Mouse (Mus musculus) hindbrain, embryonic 11.5 days (tissue): ENCODE data around the gene Zbtb11. TPM values are rescaled to one million over a fixed set of nuclear protein-coding genes. Genes with fewer than 3 reads are reported as not detected.

Source experiments
- ATAC-seq: fragments of 200-750 bp; cut with Nextera tagmentation; 2 replicates; pipeline ENCODE4 v1.8.0; 2017; ENCODE audit warnings: mild to moderate bottlenecking, moderate TSS enrichment, moderate library complexity; ENCODE audit not compliant: low FRiP score
- DNase-seq: peaks from one replicate; pipeline ENCODE4 v3.0.0-alpha.2; 2015; ENCODE audit warnings: low spot score
- H3K27ac ChIP-seq: fragments of 300-500 bp; sonication (generic); 2 replicates; pipeline ENCODE4 v1.5.1; 2014; ENCODE audit warnings: mild to moderate bottlenecking, low read depth, low read length
- H3K27me3 ChIP-seq: fragments of 300-500 bp; sonication (generic); 2 replicates; pipeline ENCODE4 v1.6.1; 2014; ENCODE audit warnings: mild to moderate bottlenecking, low read length, moderate library complexity, mixed read lengths; ENCODE audit not compliant: control insufficient read depth, insufficient read depth
- H3K36me3 ChIP-seq: fragments of 300-500 bp; sonication (generic); 2 replicates; pipeline ENCODE4 v1.6.1; 2014; ENCODE audit warnings: mild to moderate bottlenecking, low read length, moderate library complexity, mixed read lengths; ENCODE audit not compliant: control insufficient read depth, insufficient read depth
- H3K4me1 ChIP-seq: fragments of 300-500 bp; sonication (generic); replicated peaks from 2 replicates; pipeline ENCODE4 v1.6.1; 2014; ENCODE audit warnings: low read length, mixed read lengths; ENCODE audit not compliant: control insufficient read depth, insufficient read depth
- H3K4me2 ChIP-seq: fragments of 300-500 bp; sonication (generic); replicated peaks from 2 replicates; pipeline ENCODE4 v1.6.1; 2014; ENCODE audit warnings: mild to moderate bottlenecking, low read depth, low read length
- H3K4me3 ChIP-seq: fragments of 300-500 bp; sonication (generic); 2 replicates; pipeline ENCODE4 v1.5.1; 2014; ENCODE audit warnings: low read depth, low read length
- H3K9ac ChIP-seq: fragments of 300-500 bp; sonication (generic); 2 replicates; pipeline ENCODE4 v1.6.1; 2014; ENCODE audit warnings: low read depth, low read length
- H3K9me3 ChIP-seq: fragments of 300-500 bp; sonication (generic); 2 replicates; pipeline ENCODE4 v1.6.1; 2016; ENCODE audit warnings: low read length; ENCODE audit not compliant: control insufficient read depth
- WGBS: fragments of 180-500 bp; shearing (Covaris S2); extraction: QIAGEN DNeasy Blood & Tissue Kit; methylation state at CpG from one replicate; pipeline ENCODE4 v1.1.7; 2014; 5-methylcytosine and 5-hydroxymethylcytosine counted together
- polyA plus RNA-seq: library from polyadenylated mRNA; unstranded; fragments of >200 nt; fragmentation: Nextera tagmentation; extraction: Ambion mirVana; gene quantifications from 2 replicates; pipeline ENCODE4 v1.2.1, GENCODE M21; 2014

The Zbtb11 gene
- polyA plus RNA-seq, 1 experiment from 2014 or later, result 20.9 TPM

- H3K4me1 ChIP-seq, result peaks cover 4% of the 10 kb centered on the region; the same call in 1 of the 2 replicates
- no peaks in the 10 kb centered on the region for H3K27me3 ChIP-seq
- H3K4me3 ChIP-seq, result no peak overlapping the region
- DNase-seq (peak; percentile 33), ATAC-seq (no peak)
- no peak overlapping the region for H3K27ac ChIP-seq
- H3K4me2 ChIP-seq, result no peak overlapping the region
- 67% methylated on average over 4 of the region's 4 CpGs for WGBS
- 0 out of 2 replicates have a peak, but pooled peaks cover under 1% of the 10 kb centered on the region for H3K36me3 ChIP-seq
- no peaks in the 10 kb centered on the region for H3K9me3 ChIP-seq
- H3K9ac ChIP-seq, result no peak overlapping the region
Measured at GRCm38 (mm10) chr16:55964126-55964949, 9.3 kb upstream of the Zbtb11 start.

GRCm38 (mm10) chr16:55966212-55966871 lies 7.3 kb upstream of the Zbtb11 start, which contains the start of gene Rpl24:
TSS of gene Rpl24 (plus strand) at chr16:55966275.
- Histone ChIP-seq H3K27me3 (no peaks in the 10 kb centered on the region), H3K36me3 (peaks cover 8% of the 10 kb centered on the region), H3K4me3 (peak within 1 kb of the TSS; percentile 89), H3K9ac (peak within 1 kb of the TSS; percentile 85), H3K4me2 (peak within 1 kb of the TSS; percentile 65), H3K4me1 (peaks cover 4% of the 10 kb centered on the region; the same call in 1 of the 2 replicates), H3K27ac (peak within 1 kb of the TSS; percentile 80), H3K9me3 (no peaks in the 10 kb centered on the region)
- 0% methylated on average over 42 of the region's 42 CpGs for WGBS
- DNase-seq (peak; percentile 97), ATAC-seq (peak; percentile 95)

GRCm38 (mm10) chr16:55967221-55967620 lies 6.5 kb upstream of the Zbtb11 start:
- H3K9ac ChIP-seq, result peak overlapping the region; percentile 85
- peak overlapping the region; percentile 65 for H3K4me2 ChIP-seq
- peaks cover 4% of the 10 kb centered on the region; the same call in 1 of the 2 replicates for H3K4me1 ChIP-seq
- no peak overlapping the region for H3K27ac ChIP-seq
- no peaks in the 10 kb centered on the region for H3K27me3 ChIP-seq
- ATAC-seq (no peak), DNase-seq (no peak)
- no peaks in the 10 kb centered on the region for H3K9me3 ChIP-seq
- WGBS, result 54% methylated on average over 1 of the region's 1 CpGs
- peaks cover 8% of the 10 kb centered on the region for H3K36me3 ChIP-seq
- H3K4me3 ChIP-seq, result peak overlapping the region; percentile 89

GRCm38 (mm10) chr16:55969147-55969546 lies 4.5 kb upstream of the Zbtb11 start:
- Histone ChIP-seq H3K9ac (no peak overlapping the region), H3K9me3 (no peaks in the 10 kb centered on the region), H3K36me3 (peaks cover 8% of the 10 kb centered on the region), H3K27me3 (no peaks in the 10 kb centered on the region), H3K27ac (no peak overlapping the region), H3K4me1 (peaks cover 4% of the 10 kb centered on the region; the same call in 1 of the 2 replicates), H3K4me3 (no peak overlapping the region), H3K4me2 (no peak overlapping the region)
- DNase-seq, result peak; percentile 47
- WGBS, result 85% methylated on average over 3 of the region's 3 CpGs
- no peak for ATAC-seq

GRCm38 (mm10) chr16:55970416-55970815 lies 3.3 kb upstream of the Zbtb11 start:
- WGBS, result 94% methylated on average over 5 of the region's 5 CpGs

GRCm38 (mm10) chr16:55971735-55972615 lies 1.7 kb upstream of the Zbtb11 start:
- Histone ChIP-seq H3K27ac (no peak overlapping the region), H3K4me3 (no peak overlapping the region), H3K27me3 (no peaks in the 10 kb centered on the region), H3K9me3 (no peaks in the 10 kb centered on the region), H3K9ac (no peak overlapping the region), H3K4me1 (peaks cover 9% of the 10 kb centered on the region; the same call in 1 of the 2 replicates), H3K4me2 (no peak overlapping the region), H3K36me3 (peaks cover 8% of the 10 kb centered on the region)
- 83% methylated on average over 6 of the region's 6 CpGs for whole genome bisulfite sequencing
- ATAC-seq (no peak), DNase-seq (no peak)

More at GRCm38 (mm10) chr16:55970416-55970815, 3.3 kb upstream of the Zbtb11 start:
- H3K4me1 ChIP-seq, result peaks cover 9% of the 10 kb centered on the region; the same call in 1 of the 2 replicates
- H3K9ac ChIP-seq, result no peak overlapping the region
- DNase-seq (no peak), ATAC-seq (no peak)
- no peak overlapping the region for H3K27ac ChIP-seq
- no peaks in the 10 kb centered on the region for H3K27me3 ChIP-seq
- peaks cover 8% of the 10 kb centered on the region for H3K36me3 ChIP-seq
- H3K4me2 ChIP-seq, result no peak overlapping the region
- no peaks in the 10 kb centered on the region for H3K9me3 ChIP-seq
- H3K4me3 ChIP-seq, result no peak overlapping the region

- 0 out of 2 replicates have a peak, but pooled peaks have one; percentile 0 for ATAC-seq
- Histone ChIP-seq H3K4me3 (0 out of 2 replicates have a peak overlapping the region, but pooled peaks have one; percentile 75), H3K9ac (no peak overlapping the region), H3K4me2 (peak overlapping the region; percentile 47), H3K9me3 (no peaks in the 10 kb centered on the region), H3K27me3 (no peaks in the 10 kb centered on the region), H3K4me1 (peaks cover 7% of the 10 kb centered on the region; the same call in 1 of the 2 replicates), H3K36me3 (peaks cover 8% of the 10 kb centered on the region), H3K27ac (no peak overlapping the region)
- 60% methylated on average over 10 of the region's 10 CpGs for WGBS
- DNase-seq, result no peak
Measured at GRCm38 (mm10) chr16:55972626-55973201, 969 bp upstream of the Zbtb11 start.
